Mouse (Mus musculus) liver, adult 2 months (tissue): ENCODE results near the gene Kcnab1. TPM values are rescaled to one million over a fixed set of nuclear protein-coding genes. Genes with fewer than 3 reads are reported as not detected.

ENCODE experiments used
- DNase-seq: peaks from one replicate; pipeline ENCODE4 v3.0.0-alpha.2; 2011; ENCODE audit warnings: low read depth, low spot score; ENCODE audit errors: extremely low read depth
- H3K27ac ChIP-seq: fragments of 200-500 bp; replicated peaks from 2 replicates; pipeline ENCODE4 v1.5.1; 2012; ENCODE audit warnings: low read depth, mild to moderate bottlenecking, control low read depth, inconsistent platforms, low read length; ENCODE audit not compliant: insufficient read depth
- H3K27me3 ChIP-seq: fragments of 200-500 bp; 2 replicates; pipeline ENCODE4 v1.6.1; 2012; ENCODE audit warnings: mild to moderate bottlenecking, moderate library complexity, low read length, inconsistent platforms; ENCODE audit not compliant: control insufficient read depth, insufficient read depth
- H3K36me3 ChIP-seq: fragments of 200-500 bp; 2 replicates; pipeline ENCODE4 v1.6.1; 2012; ENCODE audit warnings: low read length, inconsistent platforms; ENCODE audit not compliant: control insufficient read depth, insufficient read depth
- H3K4me1 ChIP-seq: fragments of 200-500 bp; 2 replicates; pipeline ENCODE4 v1.6.1; 2011; ENCODE audit warnings: low read length; ENCODE audit not compliant: control insufficient read depth, insufficient read depth
- H3K4me3 ChIP-seq: fragments of 200-500 bp; 2 replicates; pipeline ENCODE4 v1.5.1; 2011; ENCODE audit warnings: low read depth, mild to moderate bottlenecking, control low read depth, low read length, moderate library complexity; ENCODE audit not compliant: insufficient read depth
- H3K79me2 ChIP-seq: fragments of 200-500 bp; 2 replicates; pipeline ENCODE4 v1.6.1; 2012; ENCODE audit warnings: inconsistent platforms, mild to moderate bottlenecking, low read length, moderate library complexity; ENCODE audit not compliant: control insufficient read depth, insufficient read depth
- H3K9ac ChIP-seq: fragments of 200-500 bp; 2 replicates; pipeline ENCODE4 v1.6.1; 2012; ENCODE audit warnings: low read depth, mild to moderate bottlenecking, control low read depth, inconsistent platforms, low read length
- CTCF ChIP-seq: fragments of 200-500 bp; IDR thresholded peaks from 2 replicates; pipeline ENCODE4 v1.5.1; 2011; ENCODE audit warnings: low read depth, low read length, control low read depth
- POLR2A ChIP-seq: fragments of 200-500 bp; IDR thresholded peaks from 2 replicates; pipeline ENCODE4 v1.6.1; 2011; ENCODE audit warnings: low read length, control low read depth; ENCODE audit not compliant: insufficient read depth; ENCODE audit errors: extremely low read depth
- WGBS: fragments of 180-500 bp; shearing (Covaris S2); methylation state at CpG from one replicate; pipeline ENCODE4 v1.1.7; 2018; 5-methylcytosine and 5-hydroxymethylcytosine counted together
- polyA plus RNA-seq: library from polyadenylated mRNA; depleted of rRNA; stranded (reverse); fragments of >200 nt; gene quantifications from 2 replicates; pipeline ENCODE4 v1.2.3, GENCODE M21; 2012
- total RNA-seq: library from RNA; depleted of rRNA; stranded (reverse); fragments of >200 nt; gene quantifications from 2 replicates; pipeline ENCODE4 v1.2.3, GENCODE M21; 2014

Kcnab1 gene
- total and polyA plus RNA-seq, 2 experiments = 0.06 to 0.28 TPM

GRCm38 (mm10) chr3:65419706-65420105, 310.5 kb downstream of the Kcnab1 start:
- no peak for DNase-seq
- no peaks in the 10 kb centered on the region for H3K36me3 ChIP-seq
- H3K79me2 ChIP-seq = no peaks in the 10 kb centered on the region
- H3K9ac ChIP-seq = no peak overlapping the region
- no peak overlapping the region for H3K27ac ChIP-seq
- no peaks in the 10 kb centered on the region; the same call in 1 of the 2 replicates for H3K4me1 ChIP-seq
- TF ChIP-seq POLR2A (no peak), CTCF (no peak)
- no peak overlapping the region for H3K4me3 ChIP-seq
- 72% methylated on average over 3 of the region's 3 CpGs for WGBS
- H3K27me3 ChIP-seq = no peaks in the 10 kb centered on the region
